Mouse (Mus musculus) bone marrow, adult 2 months (tissue): ENCODE measurements at regions not wholly inside any gene's neighbourhood (a gene's known extent, or its start where the extent isn't known, plus 50 kb on each side); places are given as distances from the start of the nearest gene placed in this dataset.

Source experiments
- H3K27ac ChIP-seq: fragments of 200-500 bp; 2 replicates; pipeline ENCODE4 v1.5.1; 2012; ENCODE audit warnings: low read depth, mild to moderate bottlenecking, control low read depth, inconsistent platforms, low read length; ENCODE audit not compliant: control insufficient read depth, poor library complexity, insufficient read depth
- H3K4me1 ChIP-seq: fragments of 200-500 bp; 2 replicates; pipeline ENCODE4 v1.6.1; 2011; ENCODE audit warnings: low read length; ENCODE audit not compliant: control insufficient read depth, insufficient read depth
- H3K4me3 ChIP-seq: fragments of 200-500 bp; replicated peaks from 2 replicates; pipeline ENCODE3; 2011; ENCODE audit warnings: mild to moderate bottlenecking, low read depth, low read length, control low read depth; ENCODE audit not compliant: control insufficient read depth
- CTCF ChIP-seq: fragments of 200-500 bp; IDR thresholded peaks from 2 replicates; pipeline ENCODE4 v1.5.1; 2011; ENCODE audit warnings: low read length, control low read depth; ENCODE audit not compliant: control insufficient read depth, insufficient read depth
- POLR2A ChIP-seq: fragments of 200-500 bp; IDR thresholded peaks from 2 replicates; pipeline ENCODE4 v1.6.1; 2011; ENCODE audit warnings: low read depth, mild to moderate bottlenecking, control low read depth, low read length, borderline replicate concordance; ENCODE audit not compliant: control insufficient read depth
- WGBS: fragments of 180-500 bp; shearing (Covaris S2); methylation state at CpG from one replicate; pipeline ENCODE4 v1.1.7; 2018; 5-methylcytosine and 5-hydroxymethylcytosine counted together

- no peak for TF ChIP-seq CTCF
- no peak for TF ChIP-seq POLR2A
- Histone ChIP-seq H3K27ac (no peak overlapping the region), H3K4me3 (no peak overlapping the region), H3K4me1 (no peaks in the 10 kb centered on the region; the same call in 1 of the 2 replicates)
- 75% methylated on average over 10 of the region's 10 CpGs for WGBS
Measured at GRCm38 (mm10) chr5:74925769-74926168, 118.8 kb downstream of the Chic2 start.

- no peak overlapping the region for H3K27ac ChIP-seq
- H3K4me3 ChIP-seq = no peak overlapping the region
- 83% methylated on average over 4 of the region's 4 CpGs for WGBS
- TF ChIP-seq POLR2A (no peak), CTCF (no peak)
- no peaks in the 10 kb centered on the region; the same call in 1 of the 2 replicates for H3K4me1 ChIP-seq
Measured at GRCm38 (mm10) chr5:74924031-74924533, 120.5 kb downstream of the Chic2 start.

GRCm38 (mm10) chr5:74923337-74923736 is 121.2 kb downstream of the Chic2 start:
- no peak overlapping the region for H3K27ac ChIP-seq
- WGBS = 67% methylated on average over 2 of the region's 2 CpGs
- no peak overlapping the region for H3K4me3 ChIP-seq
- TF ChIP-seq POLR2A (no peak), CTCF (no peak)
- H3K4me1 ChIP-seq = no peaks in the 10 kb centered on the region; the same call in 1 of the 2 replicates

GRCm38 (mm10) chr5:74922881-74923280 is 121.7 kb downstream of the Chic2 start:
- WGBS = 67% methylated on average over 6 of the region's 6 CpGs
- TF ChIP-seq POLR2A = no peak
- TF ChIP-seq CTCF = no peak
- Histone ChIP-seq H3K27ac (no peak overlapping the region), H3K4me3 (no peak overlapping the region), H3K4me1 (no peaks in the 10 kb centered on the region)

- 42% methylated on average over 2 of the region's 2 CpGs for WGBS
- TF ChIP-seq POLR2A (no peak), CTCF (no peak)
- Histone ChIP-seq H3K27ac (no peak overlapping the region), H3K4me1 (no peaks in the 10 kb centered on the region), H3K4me3 (no peak overlapping the region)
Measured at GRCm38 (mm10) chr5:74920939-74921338, 123.6 kb downstream of the Chic2 start.

- Histone ChIP-seq H3K27ac (no peak overlapping the region), H3K4me3 (no peak overlapping the region), H3K4me1 (no peaks in the 10 kb centered on the region)
- 60% methylated on average over 5 of the region's 5 CpGs for WGBS
- no peak for TF ChIP-seq POLR2A
- no peak for TF ChIP-seq CTCF
Measured at GRCm38 (mm10) chr5:74920490-74920889, 124.1 kb downstream of the Chic2 start.

GRCm38 (mm10) chr5:74905504-74906061 is 139.0 kb downstream of the Chic2 start:
- TF ChIP-seq CTCF (no peak), POLR2A (no peak)
- no peaks in the 10 kb centered on the region for H3K4me1 ChIP-seq
- no peak overlapping the region for H3K4me3 ChIP-seq
- H3K27ac ChIP-seq = no peak overlapping the region
- WGBS = 38% methylated on average over 7 of the region's 7 CpGs

- no peaks in the 10 kb centered on the region for H3K4me1 ChIP-seq
- H3K27ac ChIP-seq = no peak overlapping the region
- WGBS = 70% methylated on average over 7 of the region's 7 CpGs
- H3K4me3 ChIP-seq = no peak overlapping the region
- TF ChIP-seq CTCF = no peak
- no peak for TF ChIP-seq POLR2A
Measured at GRCm38 (mm10) chr5:74904927-74905503, 139.6 kb downstream of the Chic2 start.

GRCm38 (mm10) chr5:74904327-74904726 is 140.2 kb downstream of the Chic2 start:
- TF ChIP-seq CTCF = peak; percentile 41
- no peak for TF ChIP-seq POLR2A
- H3K4me3 ChIP-seq = no peak overlapping the region
- 60% methylated on average over 3 of the region's 3 CpGs for WGBS
- H3K27ac ChIP-seq = no peak overlapping the region
- no peaks in the 10 kb centered on the region for H3K4me1 ChIP-seq
